Mouse (Mus musculus): ENCODE data around the gene Sorcs2. TPM values are rescaled to one million over a fixed set of nuclear protein-coding genes. Genes with fewer than 3 reads are reported as not detected.

Sorcs2 gene
- total and polyA plus RNA-seq, 3 experiments, result 0.42 to 1.6 (median 0.46) TPM

DNA sequence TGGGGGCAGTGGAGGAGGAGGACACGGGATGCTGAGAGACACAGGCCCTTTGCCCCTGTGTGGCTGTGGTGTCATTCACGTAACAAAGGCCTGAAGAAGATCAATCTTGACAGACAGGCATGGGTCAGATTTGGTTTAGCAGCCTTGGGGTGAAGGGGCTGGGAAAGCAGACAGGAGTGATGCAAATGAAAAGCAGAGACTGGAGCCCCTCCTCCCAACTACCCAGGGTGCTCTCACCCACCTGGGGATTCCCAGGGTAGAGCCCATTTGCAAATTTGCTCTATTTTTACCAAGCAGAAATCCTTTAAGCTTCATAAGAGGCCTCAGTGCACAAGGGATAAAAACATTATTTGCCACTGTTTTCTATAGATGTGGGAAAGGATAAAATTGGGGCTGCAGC lies 253.4 kb downstream of the Sorcs2 start (continued):
- TF ChIP-seq USF2 (conservative IDR thresholded peaks at IDR 0.05; ENCODE audit: low read depth, low read length), result no peak
- TF ChIP-seq E2F4 (IDR thresholded peaks at IDR 0.05; ENCODE audit: insufficient replicate concordance, low read depth, low read length), result no peak
- TF ChIP-seq ZKSCAN1 (IDR thresholded peaks at IDR 0.05; ENCODE audit: borderline replicate concordance, low read depth, low read length), result no peak
- TF ChIP-seq ELF1 (IDR thresholded peaks at IDR 0.05; ENCODE audit: low read depth, low read length), result no peak
- TF ChIP-seq MEF2A (IDR thresholded peaks at IDR 0.05; ENCODE audit: borderline replicate concordance, low read depth, low read length), result peak; percentile 97
- peak; percentile 86 for TF ChIP-seq MAZ (IDR thresholded peaks at IDR 0.05; ENCODE audit: low read depth, low read length)
- TF ChIP-seq JUN (IDR thresholded peaks at IDR 0.05; ENCODE audit: insufficient read depth, low read depth, low read length), result no peak
- peak; percentile 65; the same call in 1 of the 2 replicates for TF ChIP-seq MYC (IDR thresholded peaks at IDR 0.05; ENCODE audit: low read depth, low read length)
- TF ChIP-seq BHLHE40 (IDR thresholded peaks at IDR 0.05; ENCODE audit: low read depth, low read length), result 0 out of 2 replicates have a peak, but pooled peaks have one; percentile 2
- peak; percentile 38; the same call in 1 of the 2 replicates for TF ChIP-seq JUND (conservative IDR thresholded peaks at IDR 0.05; ENCODE audit: low read depth, low read length)
- TF ChIP-seq SIN3A (IDR thresholded peaks at IDR 0.05; ENCODE audit: low read length), result no peak; the same call in 1 of the 2 replicates
- TF ChIP-seq RCOR1 (conservative IDR thresholded peaks at IDR 0.05; ENCODE audit: low read depth, low read length), result peak; percentile 73; the same call in 1 of the 2 replicates
- no peak; the same call in 1 of the 2 replicates for TF ChIP-seq MXI1 (IDR thresholded peaks at IDR 0.05; ENCODE audit: low read depth, low read length)
- no peak for TF ChIP-seq RAD21 (IDR thresholded peaks at IDR 0.05; ENCODE audit: low read depth, low read length)
- peak; percentile 53; the same call in 1 of the 2 replicates for TF ChIP-seq TCF12 (IDR thresholded peaks at IDR 0.05; ENCODE audit: low read depth, low read length)
- TF ChIP-seq UBTF (IDR thresholded peaks at IDR 0.05; ENCODE audit: low read depth, low read length), result no peak
- no peak for TF ChIP-seq KAT2A (IDR thresholded peaks at IDR 0.05; ENCODE audit: insufficient replicate concordance, low read length)

DNA sequence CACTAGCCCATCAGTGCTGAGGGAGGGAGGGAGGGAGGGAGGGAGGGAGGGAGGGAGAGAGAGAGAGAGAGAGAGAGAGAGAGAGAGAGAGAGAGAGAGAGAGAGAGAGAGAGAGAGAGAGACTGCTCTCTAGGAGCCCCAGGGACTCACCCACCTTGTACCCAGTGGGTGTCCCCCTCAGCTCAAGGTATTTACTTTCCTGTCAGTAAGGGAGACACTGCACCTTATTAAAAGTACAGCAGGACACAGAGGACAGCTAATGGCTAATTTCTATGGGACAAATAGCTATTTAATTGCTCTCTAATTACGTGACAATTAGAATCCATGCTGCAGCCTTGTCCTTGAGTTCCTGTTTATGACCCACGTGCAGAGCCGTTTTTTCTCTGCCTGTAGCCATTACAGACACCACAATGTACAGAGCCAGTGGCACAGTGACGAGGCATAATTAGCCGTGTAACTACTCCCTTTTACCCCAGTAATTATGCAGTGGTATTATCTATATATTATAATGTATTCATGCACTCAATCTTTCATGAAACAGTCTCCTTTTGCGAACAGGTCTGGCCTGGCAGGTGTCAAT lies 256.2 kb downstream of the Sorcs2 start:
- no peaks in the 10 kb centered on the region for H3K36me3 ChIP-seq (replicated peaks in 1 of 2; ENCODE audit: control insufficient read depth in 1 of 2, insufficient read depth in 1 of 2, low read length in 1 of 2)
- H3K27ac ChIP-seq (ENCODE audit: insufficient read depth, low read depth), result no peak overlapping the region
- no peak overlapping the region for H3K9ac ChIP-seq (ENCODE audit: insufficient read depth, low read depth)
- H3K79me2 ChIP-seq (replicated peaks; ENCODE audit: control insufficient read depth, extremely low read depth, insufficient read depth, poor library complexity, severe bottlenecking), result no peaks in the 10 kb centered on the region
- no peak for DNase-seq (ENCODE audit: extremely low read depth)
- dilution Hi-C loops (cut with MboI; ENCODE audit: extremely low pct_ligation_motif_present, extremely low pct_unique_long_range_greater_than_20kb, low sequenced_read_pairs) (no loop called here), in situ Hi-C loops (cut with MboI; ENCODE audit: low pct_ligation_motif_present, low pct_unique_long_range_greater_than_20kb, low sequenced_read_pairs) (loop anchor here (5.0 to 10.0 kb wide), 3 partner anchors 49 to 253 kb away; partner anchors contain the start of gene Sorcs2)
- H3K4me1 ChIP-seq (ENCODE audit: control insufficient read depth in 1 of 2, insufficient read depth in 2 of 2), result peaks cover 30 to 55% of the 10 kb centered on the region in 2 experiments
- TF ChIP-seq ZKSCAN1 (IDR thresholded peaks at IDR 0.05; ENCODE audit: borderline replicate concordance, low read depth, low read length) (no peak), JUND (conservative IDR thresholded peaks at IDR 0.05; ENCODE audit: low read depth, low read length) (no peak), MAFK (IDR thresholded peaks at IDR 0.05; ENCODE audit: insufficient replicate concordance, low read length) (no peak), JUN (IDR thresholded peaks at IDR 0.05; ENCODE audit: insufficient read depth, low read depth, low read length) (no peak), CHD1 (IDR thresholded peaks at IDR 0.05; ENCODE audit: low read depth, low read length) (no peak), POLR2A (IDR thresholded peaks at IDR 0.05; ENCODE audit: low read depth, low read length) (no peak), MXI1 (IDR thresholded peaks at IDR 0.05; ENCODE audit: low read depth, low read length) (no peak), POLR2AphosphoS2 (IDR thresholded peaks at IDR 0.05; ENCODE audit: low read depth, low read length) (no peak), USF1 (IDR thresholded peaks at IDR 0.05; ENCODE audit: low read depth, low read length) (no peak), HCFC1 (IDR thresholded peaks at IDR 0.05; ENCODE audit: low read depth, low read length) (no peak), NRF1 (IDR thresholded peaks at IDR 0.05; ENCODE audit: low read depth, low read length) (no peak), IRF4 (IDR thresholded peaks at IDR 0.05; ENCODE audit: low read depth, low read length) (no peak), ELF1 (IDR thresholded peaks at IDR 0.05; ENCODE audit: low read depth, low read length) (no peak), UBTF (IDR thresholded peaks at IDR 0.05; ENCODE audit: low read depth, low read length) (no peak), ZNF384 (IDR thresholded peaks at IDR 0.05; ENCODE audit: low read depth, low read length) (no peak), EP300 (IDR thresholded peaks at IDR 0.05; ENCODE audit: low read length) (no peak), ETS1 (conservative IDR thresholded peaks at IDR 0.05; ENCODE audit: low read depth, low read length) (no peak)
- H3K27me3 ChIP-seq (replicated peaks), result no peaks in the 10 kb centered on the region
- no peak overlapping the region for H3K4me2 ChIP-seq (ENCODE audit: insufficient read depth, low read depth, poor library complexity, severe bottlenecking)
- H3K4me3 ChIP-seq (replicated peaks in 1 of 3; ENCODE audit: low read depth in 2 of 3, low read length in 2 of 3, poor library complexity in 1 of 3), result no peak overlapping the region
- no peaks in the 10 kb centered on the region for H3K9me3 ChIP-seq (replicated peaks; ENCODE audit: low read length)

Measured in CH12.LX (cell line).